Mouse (Mus musculus) ES-Bruce4 (cell line): ENCODE results near the gene Jagn1.

Source experiments
- CTCF ChIP-seq: IDR thresholded peaks from one replicate; pipeline ENCODE4 v1.8.1; 2011; ENCODE audit warnings: low read depth, low read length
- EP300 ChIP-seq: IDR thresholded peaks from 2 replicates; pipeline ENCODE4 v1.6.1; 2011; ENCODE audit warnings: low read depth, low read length; ENCODE audit not compliant: insufficient read depth
- POLR2A ChIP-seq: IDR thresholded peaks from one replicate; pipeline ENCODE4 v1.8.1; 2011; ENCODE audit warnings: low read length; ENCODE audit not compliant: insufficient read depth

GRCm38 (mm10) chr6:113426696-113427095 lies 15.7 kb upstream of the Jagn1 start:
- TF ChIP-seq CTCF = no peak
- TF ChIP-seq POLR2A = no peak
- TF ChIP-seq EP300 = no peak
